Mouse (Mus musculus): ENCODE measurements at regions not wholly inside any gene's neighbourhood (a gene's known extent, or its start where the extent isn't known, plus 50 kb on each side); places are given as distances from the start of the nearest gene placed in this dataset.

DNA sequence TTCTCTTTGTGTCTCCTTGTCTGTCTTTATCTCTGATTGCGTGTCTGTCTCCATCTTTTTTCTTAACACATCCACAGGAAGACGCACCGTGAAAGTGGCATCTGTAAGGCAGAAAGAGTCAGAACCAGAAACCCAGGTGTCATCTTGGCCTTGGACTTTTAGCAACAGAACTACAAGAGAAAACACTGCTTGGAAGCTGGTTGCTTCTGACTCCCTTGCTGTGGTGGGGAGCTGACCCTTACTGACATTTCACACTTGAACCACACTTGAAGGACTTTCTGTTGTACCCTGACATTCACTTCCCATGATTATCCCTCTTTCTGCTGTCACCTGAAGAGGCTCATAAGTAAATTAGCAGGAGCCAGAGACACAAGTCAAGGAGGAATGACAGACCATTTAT, 180.6 kb downstream of the Irx2 start:
- DNase-seq, result no peak

DNA sequence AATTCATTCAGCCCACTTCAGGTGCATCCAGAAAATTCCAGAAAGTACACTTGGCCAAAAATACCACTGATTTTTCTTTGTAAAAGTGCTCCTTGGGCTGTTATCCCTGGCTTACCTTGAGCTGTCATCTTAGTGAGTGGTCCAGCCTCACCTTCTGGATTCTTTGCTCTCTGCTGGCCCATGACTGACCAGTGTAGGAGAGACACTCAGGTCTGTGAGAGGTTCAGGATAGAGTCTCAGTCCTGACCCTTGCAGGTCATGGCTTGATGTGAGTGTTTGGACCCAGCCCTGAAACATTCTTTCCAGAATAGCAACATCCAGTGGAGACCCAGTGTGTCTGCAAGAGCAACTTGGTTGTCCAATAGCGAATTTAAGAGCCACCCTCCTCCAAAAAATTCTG, 182.0 kb downstream of the Irx2 start:
- DNase-seq, result no peak

DNA sequence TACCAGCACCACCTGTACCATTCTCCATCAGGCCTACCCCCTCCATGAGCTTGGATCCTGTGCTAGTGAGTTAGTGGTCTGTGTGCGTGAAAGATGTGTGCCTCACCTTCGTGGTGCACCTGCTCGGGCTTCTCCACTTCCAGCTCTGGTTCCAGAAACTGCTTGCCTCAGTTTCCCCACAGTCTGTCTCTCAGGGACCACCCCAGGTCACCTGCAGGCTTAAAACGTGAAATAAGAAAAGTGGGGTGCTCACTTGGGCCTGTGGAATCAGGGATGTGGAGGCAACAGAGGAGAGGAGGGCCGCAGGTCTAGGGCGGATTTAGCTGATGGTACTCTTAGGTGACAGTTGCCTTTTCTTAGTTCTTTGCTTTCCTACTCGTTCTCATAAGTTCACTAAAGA, 186.0 kb downstream of the Irx2 start:
- DNase-seq, result no peak

DNA sequence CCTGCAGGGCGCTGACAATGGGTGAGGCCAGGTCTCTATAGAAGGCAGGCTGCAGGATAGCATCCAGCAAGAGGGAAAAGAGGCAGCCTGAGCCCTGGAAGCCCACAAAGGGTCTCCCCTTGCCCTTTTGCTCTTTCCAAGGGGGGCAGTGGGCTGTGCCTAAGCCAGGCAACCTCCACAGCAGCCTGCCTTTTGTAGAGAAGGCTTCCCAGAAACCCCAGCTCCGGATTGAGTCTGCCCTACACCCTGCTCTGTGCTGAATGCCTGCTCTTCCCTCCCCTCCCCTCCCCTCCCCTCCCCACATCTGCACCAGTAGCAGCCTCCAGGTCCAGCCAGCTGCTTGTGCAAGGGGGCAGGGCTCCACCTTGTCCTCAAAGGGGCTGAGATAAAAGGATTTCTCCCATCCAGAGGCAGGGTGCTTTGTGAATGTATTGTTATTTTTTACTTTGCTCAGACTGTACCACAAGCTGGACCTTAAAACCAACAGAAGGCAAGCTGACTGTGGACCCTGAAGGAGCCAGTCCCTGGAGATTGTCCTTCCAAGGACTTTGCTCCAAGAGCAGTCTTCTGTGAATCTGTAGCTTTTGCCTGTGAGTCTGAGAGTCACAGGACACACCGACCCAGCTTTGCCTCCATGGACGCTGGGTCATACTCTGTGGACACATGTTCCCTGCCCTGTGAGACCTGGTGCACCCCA, 186.8 kb downstream of the Irx2 start:
- peak; percentile 2 for DNase-seq

DNA sequence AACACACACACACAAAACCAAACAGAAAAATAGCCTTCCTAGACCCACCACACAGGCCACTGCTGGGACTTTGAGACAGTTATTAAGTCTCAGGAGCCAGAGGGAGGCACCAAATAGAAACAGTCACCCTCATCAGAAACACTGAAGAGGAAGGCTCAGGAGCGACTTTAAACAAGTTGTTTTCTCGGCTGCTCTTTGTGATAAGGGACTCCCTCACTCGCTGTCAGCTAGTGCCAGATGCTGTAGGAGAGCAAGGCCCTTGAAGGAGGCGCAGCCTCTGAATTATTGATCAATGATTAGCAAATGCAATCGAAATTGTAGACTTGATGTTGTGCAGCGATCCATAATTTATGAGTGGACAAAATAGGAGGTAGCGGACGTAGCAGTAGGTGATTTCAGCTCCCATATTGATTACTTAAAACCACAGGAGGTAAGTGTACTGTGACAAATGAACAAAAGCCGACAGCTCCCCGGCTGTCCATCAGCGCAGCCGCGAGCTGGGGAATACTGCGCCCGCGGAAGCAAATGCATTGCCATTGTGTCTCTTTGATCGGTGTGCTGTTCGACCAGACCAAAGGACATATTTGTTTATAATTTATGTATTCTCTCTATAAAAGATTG, 187.4 kb downstream of the Irx2 start:
- no peak for DNase-seq

DNA sequence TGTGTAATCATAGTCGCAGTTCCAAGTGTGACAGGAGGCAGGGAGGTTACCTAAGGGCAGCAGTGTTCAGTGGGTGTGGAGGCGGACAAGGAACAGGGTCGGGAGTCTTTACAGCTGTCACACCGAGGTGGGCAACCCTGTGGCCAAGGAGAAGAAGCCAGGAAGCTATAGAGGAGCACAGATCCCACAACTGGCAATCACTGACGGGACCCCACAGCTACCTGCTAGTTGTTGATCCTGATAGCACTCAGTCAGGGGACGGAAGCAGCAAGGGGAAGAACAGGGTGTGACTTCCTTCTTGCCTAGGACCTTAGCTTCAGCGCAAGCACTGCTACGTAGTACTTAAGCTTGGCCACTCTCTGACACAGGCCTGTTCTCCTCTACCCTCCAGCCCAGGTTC, 188.2 kb downstream of the Irx2 start:
- DNase-seq, result no peak

DNA sequence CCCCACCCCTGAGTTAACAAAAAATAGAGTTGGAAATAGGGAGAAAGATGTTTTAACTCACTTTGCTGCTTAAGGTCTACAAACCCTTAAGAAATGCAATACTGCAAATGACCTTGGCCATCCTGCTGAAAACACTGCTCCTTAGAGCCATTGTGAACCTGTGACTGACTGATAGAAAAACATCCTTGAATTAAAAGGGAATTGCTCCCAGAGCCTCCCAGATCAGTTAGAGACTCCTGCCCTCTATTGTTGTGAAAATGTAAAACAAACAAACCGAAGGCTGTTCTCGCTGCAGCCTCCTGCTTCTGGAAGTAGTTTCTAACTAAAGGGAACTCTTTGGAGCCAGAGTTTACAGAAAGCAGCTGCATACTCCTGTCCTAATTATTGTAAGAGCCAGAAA, 188.9 kb downstream of the Irx2 start:
- no peak for DNase-seq

DNA sequence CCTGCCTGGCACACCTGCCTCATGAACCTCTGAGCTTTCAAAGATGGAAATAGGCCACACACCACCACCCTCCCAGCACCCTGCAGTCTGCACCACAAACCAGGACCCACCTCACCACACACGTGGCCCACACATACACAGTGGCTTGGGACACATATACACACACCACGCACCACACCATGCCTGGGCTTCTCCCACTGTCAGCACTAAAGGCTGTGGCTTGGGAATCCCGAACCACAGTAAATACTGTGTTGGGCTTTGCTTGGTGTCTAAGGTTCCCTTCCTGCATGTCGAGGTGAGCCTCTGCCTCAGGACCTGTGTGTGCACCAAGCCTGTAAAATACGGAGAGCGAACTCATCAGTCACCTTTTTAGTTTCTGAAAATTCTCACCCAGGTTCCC, 189.3 kb downstream of the Irx2 start:
- no peak for DNase-seq

DNA sequence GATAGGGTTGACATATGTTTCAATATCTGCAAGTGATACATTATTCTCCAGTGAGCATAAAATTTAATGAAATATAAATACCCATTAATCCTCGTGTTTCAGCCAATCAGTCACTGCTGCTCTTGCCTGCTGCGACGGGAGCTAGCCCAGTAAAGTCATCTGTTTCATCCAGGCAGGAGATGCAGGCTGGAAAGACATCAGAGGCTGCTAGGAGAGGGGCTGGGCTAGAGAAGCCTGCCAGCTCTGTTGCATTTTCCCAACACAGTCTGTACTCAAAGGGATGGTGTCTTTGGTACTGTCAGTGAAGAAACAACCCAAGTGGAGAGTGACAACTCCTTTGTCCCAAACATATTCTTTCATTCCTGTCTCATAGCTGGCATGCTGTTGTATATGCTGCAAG, 198.0 kb downstream of the Irx2 start:
- no peak for DNase-seq

DNA sequence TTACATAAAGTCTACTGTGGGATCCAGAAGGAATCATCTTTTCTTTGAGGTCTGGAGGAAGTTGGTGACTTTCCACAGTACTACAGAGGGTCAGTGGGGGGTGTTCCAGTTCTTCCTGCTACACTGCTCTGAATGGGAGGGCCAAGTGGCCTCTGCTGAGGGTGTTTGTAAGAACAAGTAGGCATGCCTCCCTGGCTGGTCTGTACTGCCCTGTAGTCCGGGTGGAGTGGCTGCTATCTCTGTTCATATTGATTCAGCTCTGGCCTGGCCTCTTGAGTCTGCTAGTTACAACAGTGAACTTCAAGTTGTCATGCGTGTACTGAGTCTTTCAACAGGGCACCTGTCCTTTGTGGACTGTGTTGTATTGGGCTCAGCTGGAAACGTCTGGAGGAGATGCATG, 200.7 kb downstream of the Irx2 start:
- DNase-seq, result no peak

DNA sequence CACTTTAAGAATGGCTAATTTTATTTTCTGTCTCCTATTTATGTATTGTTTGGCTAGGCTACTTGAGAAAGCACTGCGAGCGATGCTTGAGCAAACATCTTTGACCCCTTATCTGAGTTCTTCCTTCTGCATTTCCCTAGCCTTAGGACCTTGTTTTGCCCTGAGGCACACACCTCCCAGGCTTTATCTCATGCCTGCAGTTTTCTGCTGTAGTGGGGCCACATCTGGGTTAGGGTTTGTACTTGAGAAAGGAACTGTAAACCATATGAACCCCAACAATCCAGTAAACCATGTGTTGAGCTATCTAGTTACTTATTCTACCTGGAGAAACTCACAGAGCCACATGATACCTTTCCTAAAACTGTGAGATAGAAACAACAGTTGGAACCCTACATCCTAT, 204.7 kb downstream of the Irx2 start:
- no peak for DNase-seq

DNA sequence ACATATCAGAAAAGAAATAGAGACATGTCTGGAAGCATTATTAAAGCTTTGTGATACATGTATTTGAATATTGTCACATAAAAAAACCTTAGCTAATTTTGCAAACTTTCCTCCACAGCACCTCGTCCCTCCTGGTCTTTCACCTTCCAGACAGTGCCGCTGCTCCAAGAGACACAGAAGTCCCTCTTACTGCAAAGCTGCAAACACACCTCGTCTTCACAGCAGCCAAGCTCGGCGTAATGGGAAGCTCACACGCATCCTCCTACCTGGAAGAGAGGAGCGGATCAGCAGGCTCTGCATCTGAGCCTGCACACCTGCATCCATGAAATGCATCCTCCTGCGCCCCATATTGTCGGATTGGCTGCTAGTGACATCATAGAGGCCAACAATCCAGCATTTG, 208.4 kb downstream of the Irx2 start:
- DNase-seq, result no peak

DNA sequence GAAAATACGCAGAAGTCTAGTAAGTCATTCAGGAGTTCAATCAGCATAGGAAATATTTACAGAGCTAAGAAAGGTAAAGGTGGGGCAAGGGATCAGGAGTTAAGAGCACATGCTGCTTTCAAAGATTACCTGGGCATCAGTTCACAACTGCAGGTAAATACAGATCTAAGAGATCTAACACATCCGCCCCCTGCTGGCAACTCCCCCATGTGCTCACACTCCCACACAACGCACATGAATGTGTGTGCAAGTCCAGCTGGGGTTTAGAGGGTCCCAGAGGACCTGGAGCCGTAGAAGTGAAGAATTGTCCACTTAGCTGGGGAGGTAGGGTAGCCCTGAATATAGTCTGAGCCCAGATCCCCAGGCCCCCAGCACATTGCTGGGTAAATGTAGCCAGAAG, 219.5 kb downstream of the Irx2 start:
- DNase-seq, result no peak

DNA sequence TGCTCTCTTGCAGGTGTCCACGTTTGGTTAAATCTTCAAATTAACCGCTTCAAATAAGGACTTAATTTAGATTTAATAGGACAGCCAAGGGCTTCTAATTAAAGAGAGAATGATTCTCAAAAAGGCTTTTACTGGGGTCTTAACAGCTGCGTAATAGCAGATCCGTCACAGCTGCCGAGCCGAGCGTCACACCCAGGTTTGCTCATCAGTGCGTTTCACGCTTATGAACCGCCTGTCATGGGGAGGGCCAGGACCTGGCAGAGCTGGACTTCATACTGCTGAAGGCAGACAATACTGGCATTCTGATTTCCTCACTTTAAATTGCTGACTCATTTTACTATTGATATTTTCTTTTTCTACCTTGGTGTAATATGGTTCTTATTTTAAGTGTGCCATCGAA, 221.2 kb downstream of the Irx2 start:
- no peak for DNase-seq

DNA sequence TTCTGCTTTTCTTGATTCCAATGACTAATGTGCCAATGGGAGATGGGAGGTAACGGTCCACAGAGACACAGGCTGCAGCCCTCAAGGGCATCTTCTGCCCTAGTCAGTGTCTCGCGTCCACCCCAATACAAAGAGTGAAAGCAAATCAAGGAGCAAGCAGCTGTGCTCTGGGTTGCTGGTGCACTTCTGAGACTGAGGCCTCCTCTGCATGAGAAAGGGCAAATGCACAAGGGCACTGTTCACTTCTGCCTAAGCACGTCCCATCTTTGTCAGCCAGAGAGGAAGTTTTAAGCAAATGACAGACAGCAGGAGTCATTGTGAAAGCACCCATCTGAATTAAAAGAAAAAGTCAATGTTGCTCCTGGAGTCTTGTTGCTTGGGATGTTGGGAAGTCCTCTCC, 224.3 kb downstream of the Irx2 start:
- DNase-seq, result no peak

DNA sequence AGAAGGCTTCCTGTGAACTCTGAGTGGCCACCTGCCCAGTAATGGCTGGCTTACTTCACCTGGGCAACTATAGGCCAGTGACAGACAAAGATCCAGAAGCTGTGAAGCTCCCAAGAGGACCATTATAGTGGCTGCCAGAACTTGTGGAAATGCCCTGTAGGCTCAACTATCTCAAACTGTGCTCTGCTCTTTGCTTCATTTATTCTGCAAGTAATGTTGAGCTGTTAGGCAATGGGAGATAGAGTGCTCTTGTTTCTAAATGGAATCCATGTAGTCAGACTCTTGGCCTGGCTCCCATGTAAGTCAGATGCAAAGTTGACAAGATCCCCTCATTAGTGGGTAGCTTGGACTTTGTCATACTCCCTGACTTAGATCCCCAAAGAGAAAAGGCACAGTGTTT, 247.3 kb downstream of the Irx2 start:
- DNase-seq, result no peak

DNA sequence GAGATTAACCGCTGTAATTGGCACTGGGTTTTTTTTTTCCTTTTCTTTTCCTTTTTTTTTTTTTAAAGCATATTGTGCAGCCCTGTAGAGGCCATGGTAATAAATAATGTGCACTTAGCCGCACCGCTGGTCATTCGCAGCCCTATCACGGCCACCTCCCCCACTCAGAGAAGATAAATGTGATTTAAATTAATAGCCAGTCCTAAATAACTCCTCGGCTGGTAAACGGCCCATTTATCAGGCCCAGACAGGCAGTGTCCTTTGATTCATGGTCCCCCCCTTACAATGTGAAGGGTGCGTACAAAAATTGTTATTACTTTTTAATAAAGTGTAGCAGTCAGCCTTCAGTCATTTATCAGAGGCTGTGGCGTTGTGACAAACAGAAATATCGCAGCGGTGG, 266.4 kb downstream of the Irx2 start:
- DNase-seq, result no peak

DNA sequence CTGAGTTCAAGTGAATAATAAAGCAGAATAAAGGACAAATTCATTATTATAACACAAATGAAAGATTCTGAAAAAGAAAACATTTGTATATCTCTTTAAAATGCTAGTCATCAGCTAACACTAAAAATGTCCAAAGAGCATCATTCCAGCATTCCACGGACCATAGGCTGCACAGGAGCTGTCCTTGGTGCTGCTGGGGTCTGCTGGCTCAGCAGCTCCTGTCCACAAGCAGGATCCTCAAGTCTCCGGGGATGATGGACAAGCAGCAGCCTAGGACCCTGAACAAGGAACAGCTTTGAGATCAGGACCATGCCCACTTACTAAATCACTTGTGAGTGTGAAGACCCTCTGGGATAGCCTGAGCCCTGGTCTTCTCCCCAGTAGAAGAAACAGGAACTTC, 274.0 kb downstream of the Irx2 start:
- DNase-seq, result peak; percentile 19

DNA sequence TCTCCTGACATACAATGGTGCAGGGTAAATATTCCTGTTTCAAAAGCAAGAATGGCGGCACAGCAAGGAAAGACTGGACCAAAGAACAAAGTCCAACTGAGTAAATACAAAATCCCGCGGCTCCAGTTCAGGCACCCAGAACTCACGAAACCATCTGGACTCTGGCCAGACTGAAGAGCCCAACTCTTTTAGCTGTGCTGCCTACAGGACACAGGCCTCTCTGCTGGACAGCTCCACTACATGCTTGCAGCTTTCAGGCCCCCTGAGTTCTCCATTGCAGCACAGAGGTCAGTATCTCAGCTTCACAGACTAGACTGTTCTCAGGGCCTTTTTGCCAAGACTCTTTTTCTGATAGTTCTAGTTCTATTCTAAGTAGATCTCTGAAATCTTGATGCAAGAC, 290.3 kb downstream of the Irx2 start:
- peak; percentile 2 for DNase-seq

DNA sequence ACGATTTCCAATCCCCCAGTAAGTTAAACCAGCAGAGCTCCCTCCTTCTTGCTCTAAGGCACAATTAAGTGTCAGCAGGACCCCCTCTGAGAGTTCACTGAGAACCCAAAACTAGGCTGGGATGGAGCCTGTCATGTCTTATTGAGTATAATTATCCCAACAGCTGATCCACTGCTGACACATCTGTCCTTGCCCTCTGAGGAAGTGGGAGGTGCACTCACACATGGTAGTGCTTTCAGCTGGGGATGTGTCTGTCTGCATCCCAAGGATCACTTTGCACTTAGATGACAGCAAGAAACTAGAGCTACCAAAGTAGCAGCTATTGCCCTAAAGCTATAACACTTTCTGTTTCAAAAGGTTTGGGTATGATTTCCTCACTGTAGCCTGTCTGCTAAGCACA, 291.7 kb downstream of the Irx2 start:
- DNase-seq, result no peak

DNA sequence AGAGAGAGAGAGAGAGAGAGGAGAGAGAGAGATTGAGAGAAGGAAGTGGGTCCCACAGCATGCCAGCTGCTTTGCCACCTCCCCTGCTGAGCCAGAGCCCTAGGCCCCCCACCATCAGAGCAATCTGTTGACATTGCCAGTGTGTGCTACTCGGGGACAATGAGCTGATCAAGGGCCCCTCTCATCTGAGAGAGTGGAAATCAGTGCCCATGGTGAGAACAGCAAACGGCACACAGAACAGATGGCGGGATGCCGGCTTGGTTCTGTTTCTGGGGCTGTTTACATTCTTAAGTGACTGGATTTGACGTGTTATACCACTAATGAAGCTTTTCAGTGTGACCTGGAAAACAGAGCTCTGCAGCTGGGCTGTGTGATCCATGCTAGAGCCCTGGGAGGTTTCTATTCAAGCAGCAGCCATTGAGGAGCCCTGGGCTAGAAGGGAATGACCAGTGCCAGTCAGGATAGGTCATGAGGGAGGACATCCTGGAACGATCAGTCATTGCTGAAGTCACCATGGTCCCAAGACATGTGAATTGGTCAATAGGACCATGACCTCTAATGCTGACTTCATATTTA, 296.0 kb downstream of the Irx2 start:
- DNase-seq, result no peak

DNA sequence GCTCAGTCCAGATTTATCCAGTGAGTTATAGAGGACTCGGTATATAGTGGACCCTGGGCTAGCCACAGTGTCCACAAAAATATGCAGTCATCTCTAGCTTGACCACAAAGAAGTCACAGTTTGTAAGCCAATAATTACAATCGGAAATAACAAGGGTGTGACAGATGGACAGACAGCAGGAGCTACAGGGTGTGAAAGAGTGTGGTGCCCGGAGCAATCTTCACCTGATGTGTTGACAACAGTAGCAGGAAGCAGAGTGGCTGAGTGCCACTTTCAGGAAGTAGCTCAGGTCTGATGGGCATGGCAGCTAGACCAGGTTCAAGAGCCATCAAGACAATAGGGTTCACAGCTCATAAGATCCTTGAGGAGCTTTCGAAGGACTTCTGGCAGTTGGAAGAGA, 308.6 kb downstream of the Irx2 start:
- no peak for DNase-seq

DNA sequence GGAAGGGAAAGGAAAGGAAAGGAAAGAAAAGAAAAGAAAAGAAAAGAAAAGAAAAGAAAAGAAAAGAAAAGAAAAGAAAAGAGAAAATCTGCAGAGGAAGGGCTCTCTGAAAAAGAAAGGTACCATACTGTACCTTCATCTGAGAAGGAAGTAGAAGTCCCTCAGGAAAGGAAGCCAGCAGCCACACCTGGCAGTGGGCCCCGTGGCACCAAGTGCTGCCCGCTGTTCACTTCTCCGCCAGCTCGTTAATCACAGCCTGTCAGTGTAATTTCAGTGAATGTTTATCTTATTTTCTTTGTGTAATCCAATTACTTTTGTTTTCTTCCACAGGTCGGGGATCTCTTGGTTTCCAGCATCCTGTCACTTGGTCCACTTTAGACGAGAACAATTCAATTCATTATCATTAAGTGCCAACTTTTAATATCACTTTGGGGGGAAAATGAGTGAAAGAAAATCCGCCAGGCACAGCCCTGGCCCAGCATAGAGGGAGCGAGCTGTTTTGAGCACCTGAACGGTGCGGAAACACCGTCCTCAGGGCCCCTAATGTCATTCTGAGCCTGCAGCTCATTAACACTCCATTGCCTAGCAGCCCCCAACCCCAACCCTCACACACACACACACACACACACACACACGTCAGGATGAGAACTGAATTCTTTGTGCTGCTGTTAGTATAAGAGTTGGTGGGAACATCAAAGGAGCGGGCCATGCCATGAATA, 309.7 kb downstream of the Irx2 start:
- DNase-seq, result no peak

Data from kidney, postnatal 14 days (tissue).